Mouse (Mus musculus): ENCODE data around the gene Tgfb1.
A peak's percentile ranks its signal among the peaks of the same experiment; 100 is the strongest.

The Tgfb1 gene

GRCm38 (mm10) chr7:25686680-25687531 is at the start of gene Tgfb1:
Gene Tgfb1 (plus strand): TSS chr7:25687002.
- DNase-seq (ENCODE audit: low spot score), result peak; percentile 54

GRCm38 (mm10) chr7:25637099-25637498 is 49.7 kb upstream of the Tgfb1 start:
- DNase-seq (ENCODE audit: low spot score), result no peak

GRCm38 (mm10) chr7:25639754-25640153 is 47.0 kb upstream of the Tgfb1 start:
- DNase-seq (ENCODE audit: low spot score), result no peak

GRCm38 (mm10) chr7:25644136-25644535 is 42.7 kb upstream of the Tgfb1 start:
- DNase-seq (ENCODE audit: low spot score), result no peak

GRCm38 (mm10) chr7:25644631-25645030 is 42.2 kb upstream of the Tgfb1 start:
- DNase-seq (ENCODE audit: low spot score), result no peak

GRCm38 (mm10) chr7:25645074-25645473 is 41.7 kb upstream of the Tgfb1 start:
- no peak for DNase-seq (ENCODE audit: low spot score)

- DNase-seq (ENCODE audit: low spot score), result no peak
Measured at GRCm38 (mm10) chr7:25647574-25648123, 39.2 kb upstream of the Tgfb1 start.

- DNase-seq (ENCODE audit: low spot score), result no peak
Measured at GRCm38 (mm10) chr7:25649839-25650238, 37.0 kb upstream of the Tgfb1 start.

- DNase-seq (ENCODE audit: low spot score), result no peak
Measured at GRCm38 (mm10) chr7:25651281-25651680, 35.5 kb upstream of the Tgfb1 start.

GRCm38 (mm10) chr7:25652244-25652759 is 34.5 kb upstream of the Tgfb1 start:
- no peak for DNase-seq (ENCODE audit: low spot score)

GRCm38 (mm10) chr7:25655601-25656428 is 31.0 kb upstream of the Tgfb1 start:
- no peak for DNase-seq (ENCODE audit: low spot score)

GRCm38 (mm10) chr7:25657785-25658184 is 29.0 kb upstream of the Tgfb1 start:
- DNase-seq (ENCODE audit: low spot score), result no peak

GRCm38 (mm10) chr7:25658657-25659472 is 27.9 kb upstream of the Tgfb1 start, which contains the start of the genes Bckdha and Exosc5:
Gene Bckdha (minus strand): TSS chr7:25658981.
Gene Exosc5 (plus strand): TSS chr7:25659164.
- DNase-seq (ENCODE audit: low spot score), result peak; percentile 100

GRCm38 (mm10) chr7:25666381-25666780 is 20.4 kb upstream of the Tgfb1 start:
- no peak for DNase-seq (ENCODE audit: low spot score)

- DNase-seq (ENCODE audit: low spot score), result no peak
Measured at GRCm38 (mm10) chr7:25669158-25669557, 17.6 kb upstream of the Tgfb1 start.

- DNase-seq (ENCODE audit: low spot score), result no peak
Measured at GRCm38 (mm10) chr7:25669631-25670030, 17.2 kb upstream of the Tgfb1 start.

GRCm38 (mm10) chr7:25670096-25670495 is 16.7 kb upstream of the Tgfb1 start:
- DNase-seq (ENCODE audit: low spot score), result no peak

- no peak for DNase-seq (ENCODE audit: low spot score)
Measured at GRCm38 (mm10) chr7:25671686-25672085, 15.1 kb upstream of the Tgfb1 start.

GRCm38 (mm10) chr7:25672442-25672841 is 14.4 kb upstream of the Tgfb1 start:
- no peak for DNase-seq (ENCODE audit: low spot score)

GRCm38 (mm10) chr7:25674297-25674696 is 12.5 kb upstream of the Tgfb1 start:
- no peak for DNase-seq (ENCODE audit: low spot score)

GRCm38 (mm10) chr7:25674719-25675300 is 12.0 kb upstream of the Tgfb1 start, which contains the start of gene Tmem91:
Gene Tmem91 (minus strand): TSS chr7:25675166.
- DNase-seq (ENCODE audit: low spot score), result no peak
